Mouse (Mus musculus) thymus, postnatal 14 days (tissue): Measurements from ENCODE around the gene Vmn2r43.
"Not testable (repeated sequence)": the region's sequence is repeated elsewhere in the genome, so short reads cannot be mapped to it uniquely, and the experiment has no call there.

Experiments
- DNase-seq: peaks from one replicate; pipeline ENCODE4 v3.0.0; 2021

Gene Vmn2r43

DNA sequence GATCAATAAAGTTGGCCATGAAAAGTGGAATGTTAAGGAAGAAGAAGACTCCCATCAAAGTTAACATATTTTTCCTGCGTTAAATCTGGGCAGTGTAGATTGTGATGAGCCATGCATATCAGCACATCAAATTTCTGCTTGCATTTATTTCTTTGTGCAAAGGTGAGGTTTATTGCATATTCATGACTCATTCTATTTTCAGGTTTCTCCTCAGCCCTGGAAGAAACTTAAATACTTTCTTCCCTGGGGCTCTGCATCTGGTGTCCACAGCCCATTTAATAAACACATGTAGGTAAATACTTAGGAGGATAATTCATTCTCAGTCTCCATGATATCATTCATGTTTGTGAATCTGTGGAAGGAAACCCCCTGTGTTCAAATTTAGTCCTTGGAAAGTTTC, at the start of gene Vmn2r43:
Vmn2r43 (minus strand) TSS at position 101 of the 400 bp plus-strand sequence.
- not testable (repeated sequence) for DNase-seq

DNA sequence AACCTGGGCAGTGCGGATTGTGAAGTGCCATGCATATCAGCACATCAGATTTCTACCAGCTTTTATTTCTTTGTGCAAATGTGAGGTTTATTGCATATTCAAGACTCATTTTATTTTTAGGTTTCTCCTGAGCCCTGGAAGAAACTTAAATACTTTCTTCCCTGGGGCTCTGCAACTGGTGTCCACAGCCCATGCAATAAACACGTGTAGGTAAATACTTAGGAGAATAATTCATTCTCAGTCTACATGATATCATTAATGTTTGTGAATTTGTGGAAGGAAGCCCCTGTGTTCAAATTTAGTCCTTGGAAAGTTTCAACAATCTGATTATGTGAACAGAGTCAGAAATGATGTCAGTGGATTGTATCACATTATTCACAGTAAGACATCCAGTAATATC, 60.2 kb downstream of the Vmn2r43 start, which contains the start of gene Vmn2r42:
Vmn2r42 (minus strand) TSS at position 101 of the 400 bp plus-strand sequence.
- not testable (repeated sequence) for DNase-seq
